Mouse (Mus musculus) adipocyte (in vitro differentiated cells): ENCODE data around the gene Fcna.

Source experiments
- DNase-seq: peaks from one replicate; pipeline ENCODE4 v3.0.0-alpha.2; 2016; ENCODE audit warnings: low spot score

Fcna gene

GRCm38 (mm10) chr2:25577951-25578795, 49.7 kb downstream of the Fcna start:
- DNase-seq, result no peak

GRCm38 (mm10) chr2:25576965-25577891, 50.6 kb downstream of the Fcna start:
- no peak for DNase-seq

- DNase-seq, result no peak
Observed at GRCm38 (mm10) chr2:25576028-25576850, 51.6 kb downstream of the Fcna start.

GRCm38 (mm10) chr2:25575432-25576027, 52.3 kb downstream of the Fcna start:
- DNase-seq, result peak; percentile 73
